Mouse (Mus musculus): ENCODE measurements at regions not wholly inside any gene's neighbourhood (a gene's known extent, or its start where the extent isn't known, plus 50 kb on each side); places are given as distances from the start of the nearest gene placed in this dataset.
A peak's percentile ranks its signal among the peaks of the same experiment; 100 is the strongest.

- Histone ChIP-seq H3K4me1 (ENCODE audit: control insufficient read depth in 1 of 2, insufficient read depth in 2 of 2, low read length in 2 of 2) (no peaks in the 10 kb centered on the region), H3K36me3 (ENCODE audit: control insufficient read depth in 1 of 2, insufficient read depth in 2 of 2, low read length in 2 of 2) (no peaks in the 10 kb centered on the region), H3K79me2 (ENCODE audit: control insufficient read depth, insufficient read depth, low read length, poor library complexity) (no peaks in the 10 kb centered on the region), H3K27ac (ENCODE audit: control insufficient read depth, low read depth, low read length) (no peak overlapping the region), H3K27me3 (ENCODE audit: control insufficient read depth in 1 of 2, insufficient read depth in 2 of 2, low read length in 2 of 2) (no peaks in the 10 kb centered on the region; a peak in 1 of 4 replicates), H3K9me3 (replicated peaks; ENCODE audit: insufficient read depth, low read length) (no peaks in the 10 kb centered on the region), H3K9ac (ENCODE audit: control insufficient read depth, low read depth, low read length, poor library complexity, severe bottlenecking) (no peak overlapping the region), H3K4me3 (ENCODE audit: control insufficient read depth in 1 of 2, insufficient read depth in 1 of 2, low read depth in 2 of 2, low read length in 2 of 2) (no peak overlapping the region)
- DNase-seq (ENCODE audit: low read depth, low spot score), result peak; percentile 58
- TF ChIP-seq CTCF (IDR thresholded peaks at IDR 0.05 in 2 of 3, conservative IDR thresholded peaks at IDR 0.05 in 1 of 3; ENCODE audit: control insufficient read depth in 1 of 3, insufficient read depth in 1 of 3, low read depth in 2 of 3, low read length in 3 of 3, poor library complexity in 1 of 3, severe bottlenecking in 1 of 3) (peak; percentile 53 to 63 (median 57)), RAD21 (IDR thresholded peaks at IDR 0.05; ENCODE audit: low read depth, low read length) (peak; percentile 57), SMC3 (IDR thresholded peaks at IDR 0.05; ENCODE audit: low read depth, low read length) (peak; percentile 50), TCF12 (IDR thresholded peaks at IDR 0.05; ENCODE audit: low read depth, low read length) (no peak), RCOR1 (IDR thresholded peaks at IDR 0.05; ENCODE audit: low read depth, low read length) (no peak), GATA1 (IDR thresholded peaks at IDR 0.05; ENCODE audit: low read depth, low read length) (no peak), ZC3H11A (IDR thresholded peaks at IDR 0.05; ENCODE audit: low read depth, low read length) (peak; percentile 19; the same call in 1 of the 2 replicates)
Observed at GRCm38 (mm10) chr15:68415401-68415925, 1914.8 kb upstream of the Lrrc6 start.

GRCm38 (mm10) chr15:68414047-68414446, 1913.3 kb upstream of the Lrrc6 start:
- H3K27me3 ChIP-seq (ENCODE audit: control insufficient read depth in 1 of 2, insufficient read depth in 2 of 2, low read length in 2 of 2), result no peaks in the 10 kb centered on the region; a peak in 1 of 4 replicates
- no peak for DNase-seq (ENCODE audit: low read depth, low spot score)
- no peaks in the 10 kb centered on the region for H3K4me1 ChIP-seq (ENCODE audit: control insufficient read depth in 1 of 2, insufficient read depth in 2 of 2, low read length in 2 of 2)
- H3K79me2 ChIP-seq (ENCODE audit: control insufficient read depth, insufficient read depth, low read length, poor library complexity), result no peaks in the 10 kb centered on the region
- H3K9me3 ChIP-seq (replicated peaks; ENCODE audit: insufficient read depth, low read length), result no peaks in the 10 kb centered on the region
- H3K9ac ChIP-seq (ENCODE audit: control insufficient read depth, low read depth, low read length, poor library complexity, severe bottlenecking), result no peak overlapping the region
- TF ChIP-seq UBTF (IDR thresholded peaks at IDR 0.05; ENCODE audit: borderline replicate concordance, insufficient read depth, low read depth, low read length) (no peak), TAL1 (IDR thresholded peaks at IDR 0.05; ENCODE audit: low read length) (no peak), POLR2A (IDR thresholded peaks at IDR 0.05; ENCODE audit: control insufficient read depth in 1 of 2, insufficient read depth in 1 of 2, low read depth in 1 of 2, low read length in 2 of 2, poor library complexity in 1 of 2) (no peak), CHD1 (IDR thresholded peaks at IDR 0.05; ENCODE audit: low read depth, low read length) (no peak), MEF2A (IDR thresholded peaks at IDR 0.05; ENCODE audit: extremely low read depth, insufficient replicate concordance, low read depth, low read length, poor library complexity, severe bottlenecking) (no peak), ZMIZ1 (IDR thresholded peaks at IDR 0.05; ENCODE audit: low read depth, low read length) (no peak), MYC (IDR thresholded peaks at IDR 0.05; ENCODE audit: low read depth, low read length) (no peak), JUND (IDR thresholded peaks at IDR 0.05; ENCODE audit: low read depth, low read length) (no peak), ELF1 (IDR thresholded peaks at IDR 0.05; ENCODE audit: low read depth, low read length) (no peak), EP300 (IDR thresholded peaks at IDR 0.05; ENCODE audit: low read depth in 1 of 2, low read length in 2 of 2) (no peak), TBP (IDR thresholded peaks at IDR 0.05; ENCODE audit: low read depth, low read length) (no peak), KAT2A (conservative IDR thresholded peaks at IDR 0.05; ENCODE audit: low read depth, low read length) (no peak), MAX (IDR thresholded peaks at IDR 0.05; ENCODE audit: low read length) (no peak), SMC3 (IDR thresholded peaks at IDR 0.05; ENCODE audit: low read depth, low read length) (no peak), E2F4 (IDR thresholded peaks at IDR 0.05; ENCODE audit: borderline replicate concordance, low read depth, low read length) (no peak), ETS1 (IDR thresholded peaks at IDR 0.05; ENCODE audit: low read depth, low read length) (no peak), HCFC1 (IDR thresholded peaks at IDR 0.05; ENCODE audit: low read depth, low read length) (no peak), USF1 (IDR thresholded peaks at IDR 0.05; ENCODE audit: low read depth, low read length) (no peak), ZNF384 (IDR thresholded peaks at IDR 0.05; ENCODE audit: low read depth, low read length) (no peak)
- no peaks in the 10 kb centered on the region for H3K36me3 ChIP-seq (ENCODE audit: control insufficient read depth in 1 of 2, insufficient read depth in 2 of 2, low read length in 2 of 2)
- H3K4me3 ChIP-seq (ENCODE audit: control insufficient read depth in 1 of 2, insufficient read depth in 1 of 2, low read depth in 2 of 2, low read length in 2 of 2), result no peak overlapping the region
- no peak overlapping the region for H3K27ac ChIP-seq (ENCODE audit: control insufficient read depth, low read depth, low read length)

All from MEL (cell line).